ENCODE assay signal across 8 mouse cellular contexts in genomic region chr6:83427968-83428731, GRCm38 (mm10). TPM values are rescaled to one million over a fixed set of nuclear protein-coding genes. Genes with fewer than 3 reads are reported as not detected.
A peak's percentile ranks its signal among the peaks of the same experiment; 100 is the strongest.
DNase-seq lines count a peak whose midpoint lies in the region; ATAC-seq lines count a peak whose summit lies in the region.

No protein-coding gene starts in this region.

- DNase-seq in adrenal gland, adult (ENCODE audit: inconsistent age in 2 of 2, low spot score in 1 of 2): peak; percentile 58 to 80
- no peak for DNase-seq in adrenal gland, adult 8-10 months
- peak; percentile 73 for DNase-seq in NIH3T3 (ENCODE audit: low read depth)
- peak; percentile 48 to 71 for DNase-seq in layer of hippocampus, adult 8-10 months (ENCODE audit: low spot score in 2 of 2)
- no peak for DNase-seq in spleen, postnatal 14 days (ENCODE audit: low spot score in 2 of 2)

- no peaks in the 10 kb centered on the region for H3K27me3 ChIP-seq in embryonic facial prominence, embryonic 13.5 days
- no peaks in the 10 kb centered on the region for H3K27me3 ChIP-seq in heart, embryonic 16.5 days (ENCODE audit: control insufficient read depth, insufficient read depth, low read length)
- no peaks in the 10 kb centered on the region for H3K27me3 ChIP-seq in midbrain, embryonic 13.5 days

- H3K4me2 ChIP-seq in embryonic facial prominence, embryonic 13.5 days: peak overlapping the region; percentile 3; the same call in 1 of the 2 replicates
- no peak overlapping the region for H3K4me2 ChIP-seq in heart, embryonic 16.5 days (ENCODE audit: low read depth, low read length)
- no peak overlapping the region for H3K4me2 ChIP-seq in midbrain, embryonic 13.5 days (replicated peaks)

- H3K36me3 ChIP-seq in embryonic facial prominence, embryonic 13.5 days: peaks cover 44% of the 10 kb centered on the region
- H3K36me3 ChIP-seq in heart, embryonic 16.5 days (ENCODE audit: control insufficient read depth, insufficient read depth): no peaks in the 10 kb centered on the region
- H3K36me3 ChIP-seq in midbrain, embryonic 13.5 days: peaks cover 20% of the 10 kb centered on the region

- no peak overlapping the region for H3K4me3 ChIP-seq in embryonic facial prominence, embryonic 13.5 days
- no peak overlapping the region for H3K4me3 ChIP-seq in heart, embryonic 16.5 days (ENCODE audit: low read length)
- no peak overlapping the region for H3K4me3 ChIP-seq in midbrain, embryonic 13.5 days (replicated peaks)

- H3K4me1 ChIP-seq in embryonic facial prominence, embryonic 13.5 days: peaks cover 72% of the 10 kb centered on the region
- H3K4me1 ChIP-seq in heart, embryonic 16.5 days (ENCODE audit: control insufficient read depth, insufficient read depth, low read length): peaks cover 30% of the 10 kb centered on the region
- peaks cover 84% of the 10 kb centered on the region for H3K4me1 ChIP-seq in midbrain, embryonic 13.5 days (replicated peaks)

- H3K27ac ChIP-seq in embryonic facial prominence, embryonic 13.5 days: peak overlapping the region; percentile 72
- H3K27ac ChIP-seq in heart, embryonic 16.5 days (ENCODE audit: low read length): peak overlapping the region; percentile 37
- H3K27ac ChIP-seq in midbrain, embryonic 13.5 days: peak overlapping the region; percentile 80

- no peaks in the 10 kb centered on the region for H3K9me3 ChIP-seq in embryonic facial prominence, embryonic 13.5 days
- no peaks in the 10 kb centered on the region for H3K9me3 ChIP-seq in heart, embryonic 16.5 days (replicated peaks; ENCODE audit: control insufficient read depth, low read length)
- no peaks in the 10 kb centered on the region for H3K9me3 ChIP-seq in midbrain, embryonic 13.5 days

- 0 out of 2 replicates have a peak overlapping the region, but pooled peaks have one; percentile 4 for H3K9ac ChIP-seq in embryonic facial prominence, embryonic 13.5 days
- H3K9ac ChIP-seq in heart, embryonic 16.5 days (ENCODE audit: low read length): no peak overlapping the region; the same call in 1 of the 2 replicates
- peak overlapping the region; percentile 34 for H3K9ac ChIP-seq in midbrain, embryonic 13.5 days (replicated peaks)

- peak; percentile 45 for ATAC-seq in embryonic facial prominence, embryonic 13.5 days (ENCODE audit: insufficient number of reproducible peaks, insufficient read depth, low FRiP score, low TSS enrichment, low read depth)
- peak; percentile 23 for ATAC-seq in heart, embryonic 16.5 days (replicated peaks; ENCODE audit: extremely low read depth, insufficient read depth, low FRiP score)
- peak; percentile 66 for ATAC-seq in midbrain, embryonic 13.5 days

- WGBS in embryonic facial prominence, embryonic 13.5 days: 42% methylated on average over 5 of the region's 5 CpGs
- WGBS in heart, embryonic 16.5 days: 27% methylated on average over 5 of the region's 5 CpGs
- WGBS in midbrain, embryonic 13.5 days: 51% methylated on average over 5 of the region's 5 CpGs

RNA-seq across cellular contexts. Expression of gene Tet3, which starts 30.7 kb away (rescaled TPM):
- 10 to 100 TPM; 24.3 to 40.5 (median 35.3) TPM for total RNA-seq in adrenal gland, adult 8-10 months (2022)
- polyA plus RNA-seq in embryonic facial prominence, embryonic 13.5 days (2015; fragmentation: Nextera tagmentation; extraction: Ambion mirVana): 47.0 and 59.6 TPM in 2 replicates
- 29.0 and 29.3 TPM in 2 replicates for polyA plus RNA-seq in heart, embryonic 16.5 days (2015; fragmentation: Nextera tagmentation; extraction: Ambion mirVana)
- 10 to 100 TPM; 53.5 to 65.9 (median 58.5) TPM for total RNA-seq in layer of hippocampus, adult 8-10 months (2022)
- polyA plus RNA-seq in midbrain, embryonic 13.5 days (2015; fragmentation: Nextera tagmentation; extraction: Ambion mirVana): 68.1 and 72.4 TPM in 2 replicates

Comparison
In these comparisons a context has a peak if more than half of its experiments do, and no peak if none do; other contexts are left out.
1. DNase-seq: peak in adrenal gland, adult (2 of 2), NIH3T3 (single experiment) and layer of hippocampus, adult 8-10 months (2 of 2); none in adrenal gland, adult 8-10 months (single experiment) and spleen, postnatal 14 days (0 of 2).
2. Peak in every context shown above with its lines, with median percentiles within 50 percentile points of each other: ATAC-seq and H3K27ac ChIP-seq.